Mouse (Mus musculus) MEL (cell line): ENCODE results near the gene 4933400A11Rik. TPM values are rescaled to one million over a fixed set of nuclear protein-coding genes. Genes with fewer than 3 reads are reported as not detected.

Experiments
- DNase-seq: peaks from one replicate; pipeline ENCODE4 v3.0.0; 2011; ENCODE audit warnings: low read depth, low spot score
- H3K27ac ChIP-seq: 2 replicates; pipeline ENCODE4 v1.5.1; 2012; ENCODE audit warnings: low read depth, mild to moderate bottlenecking, control low read depth, low read length, moderate library complexity; ENCODE audit not compliant: control insufficient read depth
- H3K27me3 ChIP-seq, 2 experiments: fragments of 150-350 bp in 1 of 2; sonication (generic) in 1 of 2; 2 replicates each; pipeline ENCODE4 v1.6.1; 2012; ENCODE audit warnings: low read length in 2 of 2, mild to moderate bottlenecking in 2 of 2, improper control_type of control experiment in 1 of 2, moderate library complexity in 1 of 2; ENCODE audit not compliant: insufficient read depth in 2 of 2, control insufficient read depth in 1 of 2
- H3K36me3 ChIP-seq, 2 experiments: 2 replicates each; pipeline ENCODE4 v1.6.1; 2012 to 2014; ENCODE audit warnings: low read length in 2 of 2, improper control_type of control experiment in 1 of 2, inconsistent platforms in 1 of 2, mild to moderate bottlenecking in 1 of 2; ENCODE audit not compliant: insufficient read depth in 2 of 2, control insufficient read depth in 1 of 2
- H3K4me1 ChIP-seq, 2 experiments: fragments of 150-350 bp in 1 of 2; sonication (generic) in 1 of 2; 2 replicates each; pipeline ENCODE4 v1.6.1; 2012; ENCODE audit warnings: low read length in 2 of 2, improper control_type of control experiment in 1 of 2, mild to moderate bottlenecking in 1 of 2; ENCODE audit not compliant: insufficient read depth in 2 of 2, control insufficient read depth in 1 of 2
- H3K4me3 ChIP-seq, 2 experiments: fragments of 150-350 bp in 1 of 2; sonication (generic) in 1 of 2; 2 replicates each; pipeline ENCODE4 v1.5.1; 2012; ENCODE audit warnings: low read depth in 2 of 2, low read length in 2 of 2, mild to moderate bottlenecking in 2 of 2, moderate library complexity in 2 of 2, control low read depth in 1 of 2, improper control_type of control experiment in 1 of 2; ENCODE audit not compliant: control insufficient read depth in 1 of 2, insufficient read depth in 1 of 2
- H3K79me2 ChIP-seq: 2 replicates; pipeline ENCODE4 v1.6.1; 2012; ENCODE audit warnings: mild to moderate bottlenecking, low read length, moderate library complexity; ENCODE audit not compliant: control insufficient read depth, poor library complexity, insufficient read depth
- H3K9ac ChIP-seq: 2 replicates; pipeline ENCODE4 v1.6.1; 2012; ENCODE audit warnings: low read depth, mild to moderate bottlenecking, control low read depth, low read length, moderate library complexity; ENCODE audit not compliant: control insufficient read depth, poor library complexity, severe bottlenecking
- H3K9me3 ChIP-seq: fragments of 150-350 bp; sonication (generic); replicated peaks from 2 replicates; pipeline ENCODE4 v1.6.1; 2012; ENCODE audit warnings: mild to moderate bottlenecking, low read length, improper control_type of control experiment, moderate library complexity; ENCODE audit not compliant: insufficient read depth
- CHD2 ChIP-seq: IDR thresholded peaks from 2 replicates; pipeline ENCODE4 v1.6.1; 2011; ENCODE audit warnings: low read length, improper control_type of control experiment
- CTCF ChIP-seq, 3 experiments: IDR thresholded peaks in 2 of 3; conservative IDR thresholded peaks in 1 of 3; 2 replicates each; pipeline ENCODE4 v1.5.1; 2011 to 2012; ENCODE audit warnings: low read length in 3 of 3, low read depth in 2 of 3, mild to moderate bottlenecking in 2 of 3, improper control_type of control experiment in 1 of 3, inconsistent platforms in 1 of 3, mixed read lengths in 1 of 3, moderate library complexity in 1 of 3; ENCODE audit not compliant: control insufficient read depth in 1 of 3, insufficient read depth in 1 of 3, poor library complexity in 1 of 3, severe bottlenecking in 1 of 3
- ELF1 ChIP-seq: IDR thresholded peaks from 2 replicates; pipeline ENCODE4 v1.6.1; 2014; ENCODE audit warnings: low read depth, mild to moderate bottlenecking, inconsistent platforms, low read length, improper control_type of control experiment, moderate library complexity
- EP300 ChIP-seq, 2 experiments: IDR thresholded peaks; 2 replicates each; pipeline ENCODE4 v1.6.1; 2011; ENCODE audit warnings: improper control_type of control experiment in 2 of 2, low read length in 2 of 2, low read depth in 1 of 2, mild to moderate bottlenecking in 1 of 2
- ETS1 ChIP-seq: IDR thresholded peaks from 2 replicates; pipeline ENCODE4 v1.6.1; 2012; ENCODE audit warnings: low read depth, mild to moderate bottlenecking, inconsistent platforms, low read length, improper control_type of control experiment, moderate library complexity
- GABPA ChIP-seq: IDR thresholded peaks from 2 replicates; pipeline ENCODE4 v1.6.1; 2012; ENCODE audit warnings: low read depth, mild to moderate bottlenecking, inconsistent platforms, low read length, improper control_type of control experiment, moderate library complexity
- KAT2A ChIP-seq: conservative IDR thresholded peaks from 2 replicates; pipeline ENCODE4 v1.6.1; 2012; ENCODE audit warnings: low read depth, low read length, improper control_type of control experiment, inconsistent platforms
- MAX ChIP-seq: IDR thresholded peaks from 2 replicates; pipeline ENCODE4 v1.6.1; 2011; ENCODE audit warnings: low read length, improper control_type of control experiment
- MAZ ChIP-seq: IDR thresholded peaks from 2 replicates; pipeline ENCODE4 v1.6.1; 2012; ENCODE audit warnings: low read depth, mild to moderate bottlenecking, inconsistent platforms, low read length, improper control_type of control experiment
- MXI1 ChIP-seq: IDR thresholded peaks from 2 replicates; pipeline ENCODE4 v1.6.1; 2011; ENCODE audit warnings: mild to moderate bottlenecking, low read depth, low read length, improper control_type of control experiment
- MYC ChIP-seq: IDR thresholded peaks from 2 replicates; pipeline ENCODE4 v1.6.1; 2011; ENCODE audit warnings: low read depth, mild to moderate bottlenecking, low read length, improper control_type of control experiment, moderate library complexity
- NRF1 ChIP-seq: IDR thresholded peaks from 2 replicates; pipeline ENCODE4 v1.6.1; 2014; ENCODE audit warnings: low read depth, mild to moderate bottlenecking, inconsistent platforms, low read length, improper control_type of control experiment, moderate library complexity; ENCODE audit not compliant: poor library complexity, insufficient read depth, severe bottlenecking
- POLR2A ChIP-seq, 2 experiments: IDR thresholded peaks; 2 replicates each; pipeline ENCODE4 v1.6.1; 2011 to 2012; ENCODE audit warnings: low read length in 2 of 2, mild to moderate bottlenecking in 2 of 2, control low read depth in 1 of 2, improper control_type of control experiment in 1 of 2, low read depth in 1 of 2, moderate library complexity in 1 of 2; ENCODE audit not compliant: control insufficient read depth in 1 of 2, insufficient read depth in 1 of 2, poor library complexity in 1 of 2
- POLR2AphosphoS5 ChIP-seq: IDR thresholded peaks from 2 replicates; pipeline ENCODE4 v1.6.1; 2012; ENCODE audit warnings: low read depth, borderline replicate concordance, mild to moderate bottlenecking, inconsistent platforms, low read length, moderate library complexity, mixed read lengths
- RCOR1 ChIP-seq: IDR thresholded peaks from 2 replicates; pipeline ENCODE4 v1.6.1; 2012; ENCODE audit warnings: low read depth, mild to moderate bottlenecking, inconsistent platforms, low read length, improper control_type of control experiment
- TCF12 ChIP-seq: IDR thresholded peaks from 2 replicates; pipeline ENCODE4 v1.6.1; 2014; ENCODE audit warnings: low read depth, mild to moderate bottlenecking, inconsistent platforms, low read length, improper control_type of control experiment, moderate library complexity
- USF2 ChIP-seq, 2 experiments: IDR thresholded peaks; 2 replicates each; pipeline ENCODE4 v1.6.1; 2011 to 2012; ENCODE audit warnings: improper control_type of control experiment in 2 of 2, low read length in 2 of 2, borderline replicate concordance in 1 of 2, inconsistent platforms in 1 of 2, low read depth in 1 of 2, mild to moderate bottlenecking in 1 of 2; ENCODE audit not compliant: insufficient read depth in 1 of 2
- ZC3H11A ChIP-seq: IDR thresholded peaks from 2 replicates; pipeline ENCODE4 v1.6.1; 2012; ENCODE audit warnings: low read depth, mild to moderate bottlenecking, inconsistent platforms, low read length, improper control_type of control experiment
- polyA plus RNA-seq, 2 experiments: library from polyadenylated mRNA; stranded (reverse) in 1 of 2; unstranded in 1 of 2; fragments of >175 nt in 1 of 2; fragments of >200 nt in 1 of 2; gene quantifications; 2 replicates each; pipeline versions ENCODE4 v1.2.1 to v1.2.4; 2012; ENCODE audit warnings: low replicate concordance in 2 of 2, low read depth in 1 of 2; ENCODE audit not compliant: insufficient read length in 2 of 2, insufficient read depth in 1 of 2, missing spikeins in 1 of 2
- total RNA-seq: library from RNA; depleted of rRNA; stranded (reverse); fragments of 300-350 nt; gene quantifications from 2 replicates; pipeline ENCODE4 v1.2.3, GENCODE M21; 2012

The 4933400A11Rik gene
- total and polyA plus RNA-seq, 3 experiments: not detected

GRCm38 (mm10) chrX:169811783-169812182, 32.3 kb upstream of the 4933400A11Rik start:
- H3K27me3 ChIP-seq: peaks cover 2 to 3% of the 10 kb centered on the region in 2 experiments; a peak in 3 of 4 replicates
- no peaks in the 10 kb centered on the region for H3K4me1 ChIP-seq
- no peak overlapping the region for H3K27ac ChIP-seq
- H3K79me2 ChIP-seq: no peaks in the 10 kb centered on the region
- no peaks in the 10 kb centered on the region for H3K36me3 ChIP-seq
- TF ChIP-seq MAX: no peak
- no peak for TF ChIP-seq TCF12
- TF ChIP-seq CTCF (IDR thresholded peaks at IDR 0.05 in 2 of 3, conservative IDR thresholded peaks at IDR 0.05 in 1 of 3; ENCODE audit: control insufficient read depth in 1 of 3, insufficient read depth in 1 of 3, low read depth in 2 of 3, low read length in 3 of 3, poor library complexity in 1 of 3, severe bottlenecking in 1 of 3): no peak
- TF ChIP-seq POLR2A (IDR thresholded peaks at IDR 0.05; ENCODE audit: control insufficient read depth in 1 of 2, insufficient read depth in 1 of 2, low read depth in 1 of 2, low read length in 2 of 2, poor library complexity in 1 of 2): no peak
- no peak for TF ChIP-seq CHD2
- no peak for TF ChIP-seq MAZ
- no peak for TF ChIP-seq EP300 (IDR thresholded peaks at IDR 0.05; ENCODE audit: low read depth in 1 of 2, low read length in 2 of 2)
- no peak for TF ChIP-seq ZC3H11A
- no peak for TF ChIP-seq ELF1
- no peak overlapping the region for H3K9ac ChIP-seq
- H3K9me3 ChIP-seq: no peaks in the 10 kb centered on the region
- H3K4me3 ChIP-seq: no peak overlapping the region
- no peak for DNase-seq

GRCm38 (mm10) chrX:169811318-169811717, 31.9 kb upstream of the 4933400A11Rik start:
- no peak overlapping the region for H3K9ac ChIP-seq
- DNase-seq: no peak
- no peak for TF ChIP-seq USF2 (IDR thresholded peaks at IDR 0.05; ENCODE audit: borderline replicate concordance in 1 of 2, insufficient read depth in 1 of 2, low read depth in 1 of 2, low read length in 2 of 2)
- TF ChIP-seq MAX: no peak
- no peak for TF ChIP-seq ETS1
- no peak for TF ChIP-seq GABPA
- TF ChIP-seq MYC: no peak
- TF ChIP-seq MXI1: no peak
- TF ChIP-seq MAZ: no peak
- no peak for TF ChIP-seq CTCF (IDR thresholded peaks at IDR 0.05 in 2 of 3, conservative IDR thresholded peaks at IDR 0.05 in 1 of 3; ENCODE audit: control insufficient read depth in 1 of 3, insufficient read depth in 1 of 3, low read depth in 2 of 3, low read length in 3 of 3, poor library complexity in 1 of 3, severe bottlenecking in 1 of 3)
- no peak overlapping the region for H3K4me3 ChIP-seq
- no peaks in the 10 kb centered on the region for H3K79me2 ChIP-seq
- H3K27me3 ChIP-seq: peaks cover 3 to 4% of the 10 kb centered on the region in 2 experiments; a peak in 3 of 4 replicates
- no peak overlapping the region for H3K27ac ChIP-seq
- no peaks in the 10 kb centered on the region for H3K36me3 ChIP-seq
- no peaks in the 10 kb centered on the region for H3K9me3 ChIP-seq
- no peaks in the 10 kb centered on the region for H3K4me1 ChIP-seq

GRCm38 (mm10) chrX:169807744-169808143, 28.3 kb upstream of the 4933400A11Rik start:
- TF ChIP-seq KAT2A (no peak), POLR2AphosphoS5 (no peak), RCOR1 (no peak), CHD2 (no peak), NRF1 (no peak)
- Histone ChIP-seq H3K36me3 (no peaks in the 10 kb centered on the region), H3K79me2 (no peaks in the 10 kb centered on the region), H3K27ac (no peak overlapping the region), H3K4me1 (no peaks in the 10 kb centered on the region), H3K4me3 (no peak overlapping the region), H3K9ac (no peak overlapping the region), H3K9me3 (no peaks in the 10 kb centered on the region), H3K27me3 (peaks cover 3 to 4% of the 10 kb centered on the region in 2 experiments; a peak in 3 of 4 replicates)
- DNase-seq: no peak
